Mouse (Mus musculus): ENCODE data around the gene P3h2. TPM values are rescaled to one million over a fixed set of nuclear protein-coding genes. Genes with fewer than 3 reads are reported as not detected.
A peak's percentile ranks its signal among the peaks of the same experiment; 100 is the strongest.

The P3h2 gene
- total RNA-seq (2021) = 1 to 10 TPM; 4.6 to 7.5 TPM
- long read RNA-seq, experiment 1, transcript P3h2-201 (15 exons, 3,283 nt) = major isoform, 21 of 21 reads
- long read RNA-seq, experiment 1, partial matches to known transcripts = 0 of 21 reads
- long read RNA-seq, experiment 1, other reads (novel, unspliced or antisense) = 0 of 21 reads
- long read RNA-seq, experiment 2, transcript P3h2-201 (15 exons, 3,283 nt) = major isoform, 14 of 16 reads
- long read RNA-seq, experiment 2, partial matches to known transcripts = 1 of 16 reads
- long read RNA-seq, experiment 2, other reads (novel, unspliced or antisense) = 1 of 16 reads

DNA sequence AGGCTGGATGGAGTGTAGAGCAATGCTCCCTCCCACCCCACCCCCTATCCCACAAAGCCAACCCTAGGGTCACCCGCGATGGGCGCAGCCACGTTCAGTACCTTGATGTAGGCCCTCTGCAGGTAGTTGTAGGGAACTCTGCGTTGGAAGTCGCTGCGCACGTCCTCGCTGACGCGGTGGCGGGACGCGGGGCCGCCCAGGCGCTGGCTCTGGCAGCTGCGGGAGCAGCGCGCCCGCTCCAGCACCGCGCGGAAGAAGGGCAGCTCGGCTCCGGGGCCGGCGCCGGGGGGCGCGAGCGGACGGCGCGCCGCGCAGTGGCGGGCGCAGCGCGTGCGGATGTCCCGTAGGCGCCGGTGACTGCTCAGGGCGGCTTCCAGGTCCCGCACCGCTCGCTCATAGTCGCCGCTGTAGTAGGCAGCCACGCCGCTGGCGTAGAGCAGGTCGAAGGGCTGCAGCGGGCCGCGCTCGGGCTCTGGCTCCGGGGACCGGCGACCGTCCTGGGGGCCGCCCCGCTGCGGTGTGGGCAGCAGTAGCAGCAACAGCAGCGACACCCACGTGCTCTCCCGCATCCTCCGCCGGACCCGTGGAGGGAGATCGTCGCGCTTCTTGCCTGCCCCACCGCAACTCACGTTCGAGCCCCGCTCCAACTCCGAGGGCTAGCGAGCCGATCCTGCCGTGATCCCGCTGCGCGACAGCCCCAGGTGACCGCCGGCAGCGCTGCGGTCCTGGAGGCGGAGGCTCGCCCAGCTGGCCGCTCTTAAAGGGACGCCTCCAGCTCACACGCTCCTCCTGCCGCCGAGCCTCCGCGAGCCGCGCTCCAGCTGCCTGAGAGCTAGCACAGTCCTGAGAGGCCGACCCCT lies at the start of gene P3h2:
TSS of gene P3h2 (minus strand) at position 670 of the 860 bp plus-strand sequence.
- intact Hi-C loops (cut with DNase I) = loop anchor here (5.0 to 10.0 kb wide), 3 partner anchors 78 to 141 kb away; no protein-coding TSS in a partner anchor
- H3K27ac ChIP-seq = peak within 1 kb of the TSS; percentile 83

DNA sequence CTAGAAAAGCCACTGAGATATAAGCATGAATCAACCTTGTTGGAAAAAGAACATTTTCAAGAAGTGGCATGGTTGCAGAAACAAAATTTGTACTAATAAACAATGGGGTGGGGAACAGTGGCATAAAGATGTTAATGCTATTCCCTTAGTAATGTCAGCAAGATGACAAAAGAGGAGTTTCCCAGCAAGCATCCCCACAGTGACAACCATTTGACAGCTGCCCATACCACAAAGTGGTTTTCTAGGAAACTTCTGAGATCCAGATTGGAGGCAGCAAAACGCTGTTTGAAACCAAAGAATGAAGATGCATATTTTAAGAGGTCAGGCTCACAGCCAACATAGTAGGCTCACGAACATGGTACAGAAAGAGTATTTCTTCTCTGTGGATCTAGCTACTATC lies 46.7 kb upstream of the P3h2 start:
- DNase-seq = no peak
- intact Hi-C loops (cut with DNase I) = no loop called here
- TF ChIP-seq CTCF (IDR thresholded peaks at IDR 0.05) = no peak
- no peak overlapping the region for H3K27ac ChIP-seq
- H3K4me3 ChIP-seq = no peak overlapping the region

More for the DNA sequence above, at the start of gene P3h2:
- DNase-seq = peak; percentile 79
- TF ChIP-seq CTCF (IDR thresholded peaks at IDR 0.05) = peak; percentile 26
- peak within 1 kb of the TSS; percentile 94 for H3K4me3 ChIP-seq

- Histone ChIP-seq H3K27ac (no peak overlapping the region), H3K4me3 (no peak overlapping the region)
- TF ChIP-seq CTCF (IDR thresholded peaks at IDR 0.05) = no peak
- no peak for DNase-seq
- intact Hi-C loops (cut with DNase I) = no loop called here
Measured at GRCm38 (mm10) chr16:26150943-26151342, 45.4 kb upstream of the P3h2 start.

DNA sequence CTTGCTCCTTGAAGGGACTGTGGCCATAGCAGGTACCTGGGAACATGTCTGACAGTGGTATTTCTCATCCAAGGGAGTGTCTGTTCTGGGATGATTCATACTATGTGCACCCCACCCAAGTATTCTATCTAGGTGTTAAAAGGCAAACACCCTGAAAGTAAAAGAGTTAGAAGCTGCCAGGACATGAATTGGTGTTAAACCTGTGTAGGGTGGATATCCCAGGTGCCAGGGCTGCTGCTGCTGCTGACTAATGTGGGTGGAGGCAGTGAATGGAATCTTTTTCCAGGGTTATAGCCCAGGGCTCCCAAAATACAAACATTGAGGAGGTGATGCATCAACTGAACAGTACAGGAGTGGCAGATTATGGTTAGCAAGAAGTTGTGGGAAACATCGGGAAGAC lies 41.3 kb upstream of the P3h2 start:
- DNase-seq = no peak
- TF ChIP-seq CTCF (IDR thresholded peaks at IDR 0.05) = no peak
- no peak overlapping the region for H3K4me3 ChIP-seq
- no peak overlapping the region for H3K27ac ChIP-seq
- intact Hi-C loops (cut with DNase I) = no loop called here

GRCm38 (mm10) chr16:26131126-26131525 lies 25.5 kb upstream of the P3h2 start:
- no peak for DNase-seq
- no peak for TF ChIP-seq CTCF (IDR thresholded peaks at IDR 0.05)
- intact Hi-C loops (cut with DNase I) = no loop called here
- Histone ChIP-seq H3K27ac (no peak overlapping the region), H3K4me3 (no peak overlapping the region)

- DNase-seq = no peak
- H3K27ac ChIP-seq = no peak overlapping the region
Measured at GRCm38 (mm10) chr16:26106618-26107017, 1.0 kb upstream of the P3h2 start.

GRCm38 (mm10) chr16:26106041-26106617 lies 545 bp upstream of the P3h2 start:
- peak overlapping the region; percentile 83 for H3K27ac ChIP-seq
- intact Hi-C loops (cut with DNase I) = loop anchor here (5.0 to 10.0 kb wide), 3 partner anchors 79 to 141 kb away; no protein-coding TSS in a partner anchor

More at GRCm38 (mm10) chr16:26106618-26107017, 1.0 kb upstream of the P3h2 start:
- intact Hi-C loops (cut with DNase I) = loop anchor here (5.0 to 10.0 kb wide), 3 partner anchors 79 to 142 kb away; no protein-coding TSS in a partner anchor
- H3K4me3 ChIP-seq = no peak overlapping the region
- TF ChIP-seq CTCF (IDR thresholded peaks at IDR 0.05) = no peak

GRCm38 (mm10) chr16:26104274-26104673 lies 1.3 kb downstream of the P3h2 start:
- intact Hi-C loops (cut with DNase I) = loop anchor here (10.0 kb wide), 2 partner anchors 91 to 139 kb away; no protein-coding TSS in a partner anchor
- peak overlapping the region; percentile 83 for H3K27ac ChIP-seq
- DNase-seq = no peak
- H3K4me3 ChIP-seq = peak overlapping the region; percentile 94
- no peak for TF ChIP-seq CTCF (IDR thresholded peaks at IDR 0.05)

More at GRCm38 (mm10) chr16:26106041-26106617, 545 bp upstream of the P3h2 start:
- no peak for DNase-seq
- peak overlapping the region; percentile 94 for H3K4me3 ChIP-seq
- TF ChIP-seq CTCF (IDR thresholded peaks at IDR 0.05) = no peak

GRCm38 (mm10) chr16:26102856-26103255 lies 2.7 kb downstream of the P3h2 start:
- H3K4me3 ChIP-seq = 0 out of 2 replicates have a peak overlapping the region, but pooled peaks have one; percentile 21
- TF ChIP-seq CTCF (IDR thresholded peaks at IDR 0.05) = no peak
- no peak for DNase-seq
- intact Hi-C loops (cut with DNase I) = loop anchor here (10.0 kb wide), 2 partner anchors 92 to 138 kb away; no protein-coding TSS in a partner anchor
- no peak overlapping the region for H3K27ac ChIP-seq

GRCm38 (mm10) chr16:26100167-26100566 lies 5.4 kb downstream of the P3h2 start:
- Histone ChIP-seq H3K27ac (no peak overlapping the region; the same call in 1 of the 2 replicates), H3K4me3 (no peak overlapping the region)
- DNase-seq = no peak
- no peak for TF ChIP-seq CTCF (IDR thresholded peaks at IDR 0.05)
- intact Hi-C loops (cut with DNase I) = loop anchor here (10.0 kb wide), 2 partner anchors 95 to 135 kb away; no protein-coding TSS in a partner anchor

- no peak for DNase-seq
- TF ChIP-seq CTCF (IDR thresholded peaks at IDR 0.05) = no peak
- no peak overlapping the region for H3K27ac ChIP-seq
- no peak overlapping the region for H3K4me3 ChIP-seq
- intact Hi-C loops (cut with DNase I) = no loop called here
Measured at GRCm38 (mm10) chr16:26095696-26096284, 9.8 kb downstream of the P3h2 start.

DNA sequence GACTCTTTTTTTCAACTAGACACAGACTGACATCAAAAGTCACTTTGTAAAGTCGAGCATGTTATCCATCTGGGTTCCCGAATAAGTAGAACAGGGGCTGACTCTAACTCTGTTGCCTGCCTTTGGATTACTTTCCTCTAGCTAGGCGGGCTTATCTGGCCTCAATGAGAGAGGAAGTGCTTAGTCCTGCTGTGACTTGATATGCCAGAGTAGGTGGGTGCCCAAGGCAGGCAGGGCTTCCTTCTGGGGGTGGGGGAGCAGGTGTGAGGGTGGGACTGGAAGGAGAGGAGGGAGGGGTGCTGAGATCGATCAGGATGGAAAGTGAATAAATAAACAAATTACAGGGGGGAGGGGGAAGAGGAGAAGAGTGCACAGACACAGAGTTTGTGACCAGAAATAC lies 11.7 kb downstream of the P3h2 start:
- no peak for TF ChIP-seq CTCF (IDR thresholded peaks at IDR 0.05)
- Histone ChIP-seq H3K27ac (no peak overlapping the region), H3K4me3 (no peak overlapping the region)
- no peak for DNase-seq
- intact Hi-C loops (cut with DNase I) = no loop called here

Data from gastrocnemius, adult 2 months (tissue).